Mouse (Mus musculus) CH12.LX (cell line): ENCODE data around the gene Arfgap3.

Experiments
- CTCF ChIP-seq, 2 experiments: IDR thresholded peaks in 1 of 2; conservative IDR thresholded peaks in 1 of 2; 2 replicates each; pipeline ENCODE4 v1.5.1; 2011 to 2012; ENCODE audit warnings: low read depth in 2 of 2, low read length in 2 of 2, improper control_type of control experiment in 1 of 2, inconsistent platforms in 1 of 2, mild to moderate bottlenecking in 1 of 2, moderate library complexity in 1 of 2
- KAT2A ChIP-seq: IDR thresholded peaks from 2 replicates; pipeline ENCODE4 v1.6.1; 2012; ENCODE audit warnings: low read length, improper control_type of control experiment, inconsistent platforms; ENCODE audit not compliant: insufficient replicate concordance
- MEF2A ChIP-seq: IDR thresholded peaks from 2 replicates; pipeline ENCODE4 v1.6.1; 2014; ENCODE audit warnings: low read depth, mild to moderate bottlenecking, inconsistent platforms, low read length, improper control_type of control experiment, borderline replicate concordance
- MXI1 ChIP-seq: IDR thresholded peaks from 2 replicates; pipeline ENCODE4 v1.6.1; 2011; ENCODE audit warnings: mild to moderate bottlenecking, low read depth, low read length, improper control_type of control experiment
- POLR2A ChIP-seq: IDR thresholded peaks from 2 replicates; pipeline ENCODE4 v1.6.1; 2011; ENCODE audit warnings: low read depth, mild to moderate bottlenecking, improper control_type of control experiment, low read length
- TCF12 ChIP-seq: IDR thresholded peaks from 2 replicates; pipeline ENCODE4 v1.6.1; 2014; ENCODE audit warnings: low read depth, mild to moderate bottlenecking, inconsistent platforms, low read length, improper control_type of control experiment

- no peak for TF ChIP-seq POLR2A
- no peak for TF ChIP-seq TCF12
- TF ChIP-seq MEF2A = no peak
- TF ChIP-seq MXI1 = no peak
- no peak for TF ChIP-seq KAT2A
- TF ChIP-seq CTCF (conservative IDR thresholded peaks at IDR 0.05 in 1 of 2, IDR thresholded peaks at IDR 0.05 in 1 of 2; ENCODE audit: low read depth in 2 of 2, low read length in 2 of 2) = no peak
Measured at GRCm38 (mm10) chr15:83387911-83388310, 37.9 kb upstream of the Arfgap3 start.
